Mouse (Mus musculus): ENCODE measurements around the gene Akap9. TPM values are rescaled to one million over a fixed set of nuclear protein-coding genes. Genes with fewer than 3 reads are reported as not detected.

The Akap9 gene
- polyA plus RNA-seq, 1 experiment from 2014 or later, result 282 TPM

Other genes with a start within 250 kb of the Akap9 start
- gene Ankib1, start 125.1 kb upstream of the Akap9 start, polyA plus RNA-seq (2015; fragmentation: Nextera tagmentation; extraction: Ambion mirVana), result 15.4 and 15.6 TPM in 2 replicates
- gene Krit1, start 124.9 kb upstream of the Akap9 start, polyA plus RNA-seq (2015; fragmentation: Nextera tagmentation; extraction: Ambion mirVana), result 43.2 and 46.0 TPM in 2 replicates
- 0.13 and 0.19 TPM in 2 replicates for gene Lrrd1, start 82.9 kb upstream of the Akap9 start, polyA plus RNA-seq (2015; fragmentation: Nextera tagmentation; extraction: Ambion mirVana)
- 6.1 and 6.7 TPM in 2 replicates for gene Mterf1a, start 34.1 kb upstream of the Akap9 start, polyA plus RNA-seq (2015; fragmentation: Nextera tagmentation; extraction: Ambion mirVana)
- 144 and 145 TPM in 2 replicates for gene Cyp51, start 176.7 kb downstream of the Akap9 start, polyA plus RNA-seq (2015; fragmentation: Nextera tagmentation; extraction: Ambion mirVana)

Data from hindbrain, embryonic 16.5 days (tissue).